Mouse (Mus musculus) layer of hippocampus, adult 11-12 months (tissue): Measurements from ENCODE around the gene Klhdc2.

Source experiments
- DNase-seq: peaks from one replicate; pipeline ENCODE4 v3.0.0; 2022; ENCODE audit warnings: low spot score

Gene Klhdc2

DNA sequence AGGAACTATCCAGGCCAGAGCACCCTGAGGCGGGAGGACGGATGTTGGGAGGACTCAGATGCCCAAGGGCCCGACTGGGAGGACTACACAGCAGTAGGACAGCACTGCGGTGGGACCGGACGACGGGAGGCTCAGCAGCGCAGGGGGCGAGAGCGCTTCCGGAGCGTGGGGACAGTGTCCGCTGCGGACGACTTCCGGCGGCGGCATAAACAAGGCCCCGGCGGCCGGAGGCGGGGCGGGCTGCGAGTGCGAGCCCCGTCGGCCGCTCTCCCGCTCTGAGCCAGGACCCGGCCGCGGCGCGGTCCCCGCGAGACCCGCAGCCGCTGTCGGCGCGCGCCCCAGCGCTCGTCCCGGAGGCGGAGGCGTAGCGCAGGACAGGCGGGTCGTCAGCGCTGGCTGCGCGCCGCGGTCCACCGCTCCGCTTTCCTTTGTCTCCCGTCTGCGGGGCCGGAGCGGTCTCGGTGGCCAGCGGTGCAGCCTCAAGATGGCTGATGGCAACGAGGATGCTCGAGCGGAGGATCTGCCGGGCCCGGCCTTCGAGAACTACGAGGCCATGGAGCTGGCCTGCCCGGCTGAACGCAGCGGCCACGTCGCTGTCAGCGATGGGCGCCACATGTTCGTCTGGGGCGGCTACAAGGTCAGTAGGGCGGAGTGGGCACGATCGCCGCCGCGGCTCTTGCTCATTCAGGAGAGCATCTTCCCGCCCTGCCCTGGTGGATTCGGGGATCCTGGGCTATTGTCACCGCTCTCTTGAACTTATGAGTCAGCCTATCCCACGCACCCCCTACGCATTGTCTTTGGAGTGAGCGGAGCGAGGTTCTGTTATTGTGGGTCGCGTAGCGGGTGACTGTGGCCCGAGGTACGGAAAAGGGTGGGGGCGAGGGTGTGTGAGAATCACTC lies at the start of gene Klhdc2:
Gene Klhdc2, plus strand, starts transcription at position 171 of the 900 bp plus-strand sequence.
- DNase-seq: peak; percentile 90

DNA sequence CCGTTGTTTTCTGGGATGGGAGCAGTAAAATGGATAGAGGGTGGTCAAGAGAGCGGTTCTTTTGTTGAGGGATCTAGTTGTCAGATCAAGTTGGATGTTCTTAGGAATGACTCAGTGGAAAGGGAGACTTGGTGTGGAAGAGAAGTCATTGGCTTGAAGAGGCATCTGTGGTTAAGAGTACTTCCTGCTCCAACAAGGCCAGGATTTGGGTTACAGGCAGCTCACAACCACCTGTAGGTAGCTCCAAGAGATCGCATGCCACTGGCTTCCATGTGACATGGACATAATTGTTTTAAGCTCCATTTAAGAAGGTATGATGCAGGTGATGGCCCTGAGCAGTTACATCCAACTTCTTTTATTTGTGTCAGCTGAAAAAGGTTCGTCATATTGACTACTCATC lies 46.7 kb upstream of the Klhdc2 start:
- DNase-seq: no peak

GRCm38 (mm10) chr12:69250756-69251155 lies 45.7 kb upstream of the Klhdc2 start:
- no peak for DNase-seq

GRCm38 (mm10) chr12:69253806-69254205 lies 42.7 kb upstream of the Klhdc2 start:
- DNase-seq: no peak

GRCm38 (mm10) chr12:69257836-69258235 lies 38.6 kb upstream of the Klhdc2 start:
- DNase-seq: no peak

DNA sequence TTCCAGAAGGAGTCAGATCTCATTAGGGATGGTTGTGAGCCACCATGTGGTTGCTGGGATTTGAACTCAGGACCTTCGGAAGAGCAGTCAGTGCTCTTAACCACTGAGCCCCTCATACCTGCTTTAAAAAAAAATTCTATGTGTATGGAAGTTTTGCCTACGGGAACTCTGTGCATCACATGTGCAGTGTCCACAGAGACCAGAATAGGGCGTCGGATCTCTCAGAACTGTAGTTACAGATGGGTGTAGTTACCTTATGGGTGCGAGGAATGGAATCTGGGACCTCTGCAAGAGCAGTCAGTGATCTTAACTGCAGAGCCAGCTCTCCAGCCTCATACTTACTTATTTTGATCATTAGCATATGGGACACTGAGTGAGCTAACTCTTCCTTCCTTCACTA lies 34.2 kb upstream of the Klhdc2 start:
- no peak for DNase-seq

DNA sequence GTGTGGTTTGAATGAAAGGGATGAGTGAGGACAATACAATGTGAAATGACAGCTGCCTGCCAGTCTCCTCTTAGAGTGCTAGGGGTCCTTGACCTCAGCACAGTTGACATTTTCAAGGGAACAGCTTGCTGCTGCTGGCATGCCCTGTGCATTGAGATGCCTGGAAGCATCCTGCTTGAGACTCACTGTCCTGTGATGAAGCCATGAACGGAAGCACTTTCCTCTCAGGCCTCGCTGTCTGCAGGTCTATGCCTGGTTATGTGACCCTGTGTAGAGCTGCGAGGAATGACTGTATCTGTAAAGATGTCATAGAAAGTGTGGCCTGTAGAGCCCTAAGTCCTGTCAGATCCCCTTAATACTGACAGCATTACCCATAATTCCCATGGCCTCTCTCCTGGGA lies 31.4 kb upstream of the Klhdc2 start:
- no peak for DNase-seq

GRCm38 (mm10) chr12:69267956-69268632 lies 28.4 kb upstream of the Klhdc2 start:
- no peak for DNase-seq

- DNase-seq: no peak
Measured at GRCm38 (mm10) chr12:69268956-69269355, 27.5 kb upstream of the Klhdc2 start.

DNA sequence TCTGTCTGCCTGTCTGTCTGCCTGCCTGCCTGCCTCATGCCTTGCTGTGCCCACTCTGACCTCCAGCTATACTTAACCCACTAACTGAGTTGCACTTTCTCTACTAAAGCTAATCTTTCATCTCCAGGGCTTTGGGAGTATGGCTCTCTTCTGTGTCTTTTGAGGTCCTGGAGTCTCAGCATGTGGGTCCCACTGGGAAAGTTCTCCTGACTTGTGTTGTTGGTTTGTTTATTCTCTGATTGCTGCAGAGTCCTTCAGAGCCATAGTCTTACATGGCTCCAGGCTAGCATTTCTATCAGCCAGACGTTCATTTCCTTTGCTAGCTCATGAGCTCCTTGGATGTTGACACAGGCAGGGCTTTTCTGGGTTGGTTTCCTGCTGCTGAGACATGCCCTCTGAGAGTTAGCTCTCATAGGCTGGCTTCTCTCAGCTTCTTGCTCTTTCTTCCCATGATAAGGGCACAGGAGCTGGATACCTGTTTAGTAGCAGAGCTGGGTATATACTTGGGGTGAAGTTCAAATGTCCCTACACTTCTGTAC lies 16.5 kb upstream of the Klhdc2 start:
- DNase-seq: no peak

- DNase-seq: no peak
Measured at GRCm38 (mm10) chr12:69280915-69281314, 15.6 kb upstream of the Klhdc2 start.

- DNase-seq: no peak
Measured at GRCm38 (mm10) chr12:69283146-69283545, 13.3 kb upstream of the Klhdc2 start.

DNA sequence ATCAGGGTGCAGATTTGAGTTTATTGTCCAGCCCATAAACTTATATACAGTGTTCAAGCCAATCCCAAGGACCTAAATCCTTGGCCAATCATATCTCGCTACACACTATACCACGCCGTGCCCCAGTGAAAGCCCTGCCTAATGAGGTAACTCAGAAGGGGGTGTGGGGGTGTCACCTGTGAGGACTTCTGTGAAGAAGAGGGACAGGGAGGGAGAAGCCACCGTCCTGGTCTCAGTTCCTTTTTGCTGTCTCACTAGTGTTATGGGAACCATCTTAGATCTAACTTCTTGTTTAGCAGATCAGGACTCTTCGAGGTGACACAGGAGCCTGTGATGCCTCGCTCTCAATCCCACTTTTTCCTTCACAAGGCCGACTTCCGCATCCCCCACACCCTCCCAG lies 8.9 kb upstream of the Klhdc2 start:
- no peak for DNase-seq

DNA sequence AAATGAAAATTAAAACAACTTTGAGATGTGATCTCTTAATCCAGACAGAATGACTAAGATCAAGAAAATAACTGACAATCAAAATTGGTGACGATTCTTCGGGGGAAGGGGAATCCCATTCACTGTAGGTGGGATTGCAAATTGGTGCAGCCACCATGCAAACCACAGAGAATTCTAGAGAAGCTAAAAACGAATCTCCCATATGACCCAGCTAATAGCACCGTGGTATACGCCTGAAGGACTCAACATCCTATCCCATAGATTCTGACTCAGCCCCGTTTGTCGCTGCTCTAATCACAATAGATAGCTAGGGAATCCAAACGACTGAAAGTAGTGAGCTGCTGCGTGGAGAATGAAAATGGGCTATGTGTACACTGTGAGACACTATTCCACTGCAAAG lies 7.8 kb upstream of the Klhdc2 start:
- DNase-seq: no peak

GRCm38 (mm10) chr12:69292401-69292800 lies 4.1 kb upstream of the Klhdc2 start:
- no peak for DNase-seq

- DNase-seq: no peak
Measured at GRCm38 (mm10) chr12:69293815-69294214, 2.7 kb upstream of the Klhdc2 start.

- no peak for DNase-seq
Measured at GRCm38 (mm10) chr12:69294936-69295335, 1.5 kb upstream of the Klhdc2 start.

GRCm38 (mm10) chr12:69295651-69296050 lies 830 bp upstream of the Klhdc2 start:
- no peak for DNase-seq

DNA sequence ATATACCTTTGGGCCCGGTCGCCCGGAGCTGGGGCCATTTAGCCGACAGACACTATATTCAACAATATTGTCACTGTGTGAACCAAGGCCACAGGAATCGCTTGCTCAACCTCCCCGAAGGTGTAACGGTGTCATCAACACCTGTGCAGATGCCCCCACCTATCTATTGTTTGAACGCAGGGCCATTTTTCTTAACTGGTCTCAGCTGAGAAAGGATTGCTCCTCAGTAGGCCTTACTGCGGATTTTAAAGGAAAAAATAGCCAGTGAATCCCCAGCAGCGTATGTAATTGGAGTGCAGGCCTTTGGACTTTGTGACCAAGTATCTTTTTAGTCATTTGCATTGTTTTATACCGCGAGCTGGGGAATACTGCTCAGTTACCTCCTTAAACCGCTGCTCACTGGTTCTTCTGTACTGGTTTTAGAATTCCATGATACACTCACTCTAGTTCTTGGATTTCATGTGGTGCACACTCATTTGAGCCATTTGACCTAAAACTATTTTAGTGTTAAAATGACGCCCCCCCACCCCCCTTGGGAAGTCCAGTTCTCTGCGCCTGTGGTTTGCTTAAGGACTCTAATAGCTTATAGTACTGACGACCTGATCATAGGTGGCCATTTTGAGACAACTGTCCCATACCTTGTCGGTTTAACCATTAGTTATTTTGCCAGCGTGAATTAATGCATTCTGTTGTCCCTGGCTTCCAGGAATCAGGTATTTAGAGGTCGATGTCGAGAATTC lies 1.1 kb downstream of the Klhdc2 start:
- DNase-seq: no peak

DNA sequence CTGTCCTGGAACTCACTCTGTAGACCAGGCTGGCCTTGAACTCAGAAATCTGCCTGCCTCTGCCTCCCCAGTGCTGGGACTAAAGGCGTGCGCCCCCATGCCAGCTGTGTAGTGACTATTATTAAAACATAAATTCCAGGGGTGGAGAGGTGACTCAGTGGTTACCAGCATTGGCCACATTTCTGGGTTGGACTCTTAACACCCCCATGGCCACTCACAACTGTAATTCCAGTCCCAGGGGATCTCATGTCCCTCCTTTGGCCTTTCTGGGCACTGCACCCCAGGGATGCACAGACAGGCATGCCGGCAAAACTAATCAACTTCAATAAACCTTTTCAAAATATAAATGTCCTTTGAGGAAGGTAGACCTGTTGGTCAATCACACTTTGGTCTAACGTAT lies 1.8 kb downstream of the Klhdc2 start:
- no peak for DNase-seq

DNA sequence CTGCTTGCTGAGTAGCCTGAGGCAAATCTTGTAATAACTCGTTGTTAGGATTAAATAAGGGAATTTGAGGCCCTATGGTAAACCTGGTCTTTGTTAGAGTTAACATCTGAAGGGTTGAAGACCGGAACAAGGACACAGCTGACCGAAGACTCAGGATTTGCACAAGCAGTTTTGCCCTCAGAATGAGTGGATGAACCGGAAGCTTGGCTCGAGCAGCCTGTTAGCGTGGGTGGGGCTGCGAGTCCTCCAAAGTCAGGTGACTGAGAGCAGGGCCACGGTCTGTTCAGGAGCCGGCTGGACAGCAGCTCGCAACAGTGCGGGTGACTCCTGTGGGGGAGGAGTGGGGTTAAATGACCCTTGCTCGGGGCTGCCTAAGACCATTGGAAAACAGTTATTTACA lies 2.8 kb downstream of the Klhdc2 start:
- no peak for DNase-seq

- DNase-seq: no peak
Measured at GRCm38 (mm10) chr12:69299831-69300230, 3.4 kb downstream of the Klhdc2 start.
